Mouse (Mus musculus): ENCODE data around the gene Slc51a. TPM values are rescaled to one million over a fixed set of nuclear protein-coding genes. Genes with fewer than 3 reads are reported as not detected.
A peak's percentile ranks its signal among the peaks of the same experiment; 100 is the strongest.

Gene Slc51a
- polyA plus RNA-seq, 1 experiment from 2014 or later = 0.34 TPM

DNA sequence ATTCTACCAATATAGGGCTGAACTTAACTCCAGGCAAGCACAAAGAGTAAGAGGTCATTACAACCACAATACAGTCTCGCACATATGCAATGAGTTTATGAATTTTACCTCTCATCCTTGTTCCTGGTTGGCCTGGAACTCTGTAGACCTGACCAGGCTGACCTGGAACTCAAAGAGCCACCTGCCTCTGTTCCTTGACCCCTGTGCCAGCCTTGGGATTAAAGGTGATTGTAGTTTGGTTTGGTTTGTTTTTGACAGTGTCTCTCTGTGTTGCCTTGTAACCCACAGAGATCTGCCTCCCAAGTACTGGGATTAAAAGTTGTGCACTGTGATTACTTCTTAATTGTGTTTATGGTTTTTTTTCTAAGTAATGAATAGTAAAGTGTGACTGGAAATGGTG, 30.9 kb downstream of the Slc51a start:
- Histone ChIP-seq H3K9me3 (replicated peaks; ENCODE audit: control insufficient read depth, low read length) (no peaks in the 10 kb centered on the region), H3K4me3 (ENCODE audit: low read depth, low read length) (no peak overlapping the region), H3K27ac (replicated peaks; ENCODE audit: low read depth, low read length) (no peak overlapping the region), H3K4me1 (ENCODE audit: control insufficient read depth, insufficient read depth, low read length) (no peaks in the 10 kb centered on the region), H3K4me2 (ENCODE audit: low read depth, low read length) (no peak overlapping the region), H3K27me3 (ENCODE audit: control insufficient read depth, insufficient read depth, low read length) (no peaks in the 10 kb centered on the region), H3K36me3 (replicated peaks; ENCODE audit: control insufficient read depth, insufficient read depth, low read depth, low read length) (no peaks in the 10 kb centered on the region; the same call in 1 of the 2 replicates), H3K9ac (replicated peaks; ENCODE audit: low read length) (no peak overlapping the region)
- DNase-seq (ENCODE audit: low spot score) = no peak
- 90% methylated on average over 1 of the region's 1 CpGs for WGBS
- ATAC-seq (replicated peaks; ENCODE audit: insufficient number of reproducible peaks, low FRiP score, low TSS enrichment, low read depth) = no peak

DNA sequence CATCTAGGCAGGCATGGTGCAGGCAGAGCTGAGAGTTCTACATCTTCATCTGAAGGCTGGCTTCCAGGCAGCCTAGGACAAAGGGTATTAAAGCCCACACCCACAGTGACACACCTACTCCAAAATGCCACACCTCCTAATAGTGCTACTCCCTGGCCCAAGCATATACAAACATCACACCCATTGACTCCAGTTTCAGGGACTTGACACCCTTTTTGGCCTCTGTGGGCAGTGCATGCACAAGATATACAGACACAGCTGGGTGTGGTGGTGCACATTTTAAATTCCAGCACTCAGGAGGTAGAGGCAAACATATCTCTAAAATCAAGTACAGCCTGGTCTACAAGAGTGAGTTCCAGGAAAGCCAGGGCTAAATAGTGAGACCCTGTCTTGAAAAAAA, 31.6 kb downstream of the Slc51a start:
- no peak for ATAC-seq (replicated peaks; ENCODE audit: insufficient number of reproducible peaks, low FRiP score, low TSS enrichment, low read depth)
- no peak overlapping the region for H3K4me2 ChIP-seq (ENCODE audit: low read depth, low read length)
- DNase-seq (ENCODE audit: low spot score) = no peak
- no peak overlapping the region for H3K4me3 ChIP-seq (ENCODE audit: low read depth, low read length)
- H3K9me3 ChIP-seq (replicated peaks; ENCODE audit: control insufficient read depth, low read length) = no peaks in the 10 kb centered on the region
- no peak overlapping the region for H3K9ac ChIP-seq (replicated peaks; ENCODE audit: low read length)
- no peak overlapping the region for H3K27ac ChIP-seq (replicated peaks; ENCODE audit: low read depth, low read length)
- no peaks in the 10 kb centered on the region for H3K27me3 ChIP-seq (ENCODE audit: control insufficient read depth, insufficient read depth, low read length)
- H3K36me3 ChIP-seq (replicated peaks; ENCODE audit: control insufficient read depth, insufficient read depth, low read depth, low read length) = no peaks in the 10 kb centered on the region; the same call in 1 of the 2 replicates
- no peaks in the 10 kb centered on the region for H3K4me1 ChIP-seq (ENCODE audit: control insufficient read depth, insufficient read depth, low read length)

DNA sequence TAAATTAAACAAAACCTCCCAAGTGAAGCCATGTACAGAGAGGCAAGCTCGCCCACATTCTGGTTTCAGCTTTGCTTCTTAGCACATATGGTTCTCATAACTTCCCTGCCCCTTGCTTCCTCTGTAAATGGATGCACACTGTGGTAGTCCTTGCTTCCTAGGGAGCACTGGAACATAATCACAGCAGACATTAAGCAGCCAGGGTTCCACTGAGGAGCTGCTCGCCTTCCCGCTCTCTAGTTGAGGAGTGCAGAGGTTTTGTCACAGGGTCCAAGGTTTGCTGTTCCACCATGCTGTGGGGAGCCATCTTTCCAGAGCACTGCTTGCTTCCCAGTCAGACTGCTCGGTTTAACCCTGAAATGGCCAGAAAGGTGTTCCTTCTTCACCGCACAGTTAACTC, 33.0 kb downstream of the Slc51a start:
- Histone ChIP-seq H3K9me3 (replicated peaks; ENCODE audit: control insufficient read depth, low read length) (no peaks in the 10 kb centered on the region), H3K27ac (replicated peaks; ENCODE audit: low read depth, low read length) (peak overlapping the region; percentile 79), H3K9ac (replicated peaks; ENCODE audit: low read length) (no peak overlapping the region), H3K4me3 (ENCODE audit: low read depth, low read length) (no peak overlapping the region), H3K4me2 (ENCODE audit: low read depth, low read length) (no peak overlapping the region), H3K27me3 (ENCODE audit: control insufficient read depth, insufficient read depth, low read length) (no peaks in the 10 kb centered on the region), H3K36me3 (replicated peaks; ENCODE audit: control insufficient read depth, insufficient read depth, low read depth, low read length) (no peaks in the 10 kb centered on the region; the same call in 1 of the 2 replicates), H3K4me1 (ENCODE audit: control insufficient read depth, insufficient read depth, low read length) (no peaks in the 10 kb centered on the region)
- ATAC-seq (replicated peaks; ENCODE audit: insufficient number of reproducible peaks, low FRiP score, low TSS enrichment, low read depth) (no peak; the same call in 1 of the 2 replicates), DNase-seq (ENCODE audit: low spot score) (peak; percentile 75)
- WGBS = 52% methylated on average over 5 of the region's 5 CpGs

DNA sequence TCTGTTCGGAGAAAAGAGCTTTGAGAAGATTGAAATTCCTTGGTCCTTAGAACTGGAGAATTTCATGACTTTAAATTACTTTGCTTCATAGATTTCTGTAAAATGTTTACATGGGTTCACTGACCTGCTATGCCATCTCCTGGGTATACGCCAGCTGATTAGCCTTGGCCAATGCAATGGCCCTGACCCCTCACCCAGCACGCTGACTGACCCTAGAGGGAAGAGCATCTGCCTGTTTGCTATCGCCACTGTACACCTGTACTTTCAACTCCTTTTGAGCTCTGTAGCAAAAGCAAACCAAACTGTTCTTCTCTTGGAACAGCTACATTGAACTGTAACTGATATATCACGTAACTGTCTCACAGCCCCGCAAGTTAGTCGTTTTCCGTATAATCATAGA, 34.6 kb downstream of the Slc51a start:
- no peaks in the 10 kb centered on the region for H3K4me1 ChIP-seq (ENCODE audit: control insufficient read depth, insufficient read depth, low read length)
- 95% methylated on average over 8 of the region's 8 CpGs for WGBS
- H3K36me3 ChIP-seq (replicated peaks; ENCODE audit: control insufficient read depth, insufficient read depth, low read depth, low read length) = no peaks in the 10 kb centered on the region; the same call in 1 of the 2 replicates
- no peak overlapping the region for H3K27ac ChIP-seq (replicated peaks; ENCODE audit: low read depth, low read length)
- no peak overlapping the region for H3K4me2 ChIP-seq (ENCODE audit: low read depth, low read length)
- H3K27me3 ChIP-seq (ENCODE audit: control insufficient read depth, insufficient read depth, low read length) = no peaks in the 10 kb centered on the region
- H3K9me3 ChIP-seq (replicated peaks; ENCODE audit: control insufficient read depth, low read length) = no peaks in the 10 kb centered on the region
- no peak overlapping the region for H3K4me3 ChIP-seq (ENCODE audit: low read depth, low read length)
- no peak overlapping the region for H3K9ac ChIP-seq (replicated peaks; ENCODE audit: low read length)
- ATAC-seq (replicated peaks; ENCODE audit: insufficient number of reproducible peaks, low FRiP score, low TSS enrichment, low read depth) = no peak
- DNase-seq (ENCODE audit: low spot score) = no peak

DNA sequence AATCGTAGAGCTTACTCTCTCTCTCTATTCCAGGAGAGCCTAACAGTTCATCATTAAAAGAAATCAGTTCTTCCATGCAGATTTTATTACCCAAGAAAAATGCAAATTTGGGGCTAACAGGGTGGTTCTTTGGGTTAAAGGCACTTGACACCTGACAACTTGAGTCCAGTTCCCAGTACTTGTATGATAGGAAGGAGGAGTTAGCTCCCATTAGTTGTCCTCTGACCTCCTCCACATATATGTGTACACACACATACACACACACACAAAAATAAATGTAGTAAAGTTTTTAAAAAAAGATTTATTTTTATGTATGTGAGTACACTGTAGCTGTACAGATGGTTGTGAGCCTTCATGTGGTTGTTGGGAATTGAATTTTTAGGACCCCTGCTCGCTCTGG, 37.5 kb downstream of the Slc51a start:
- no peak for DNase-seq (ENCODE audit: low spot score)
- WGBS = 94% methylated on average over 2 of the region's 2 CpGs
- H3K27ac ChIP-seq (replicated peaks; ENCODE audit: low read depth, low read length) = no peak overlapping the region
- H3K4me2 ChIP-seq (ENCODE audit: low read depth, low read length) = no peak overlapping the region
- ATAC-seq (replicated peaks; ENCODE audit: insufficient number of reproducible peaks, low FRiP score, low TSS enrichment, low read depth) = no peak
- no peaks in the 10 kb centered on the region for H3K27me3 ChIP-seq (ENCODE audit: control insufficient read depth, insufficient read depth, low read length)
- H3K4me1 ChIP-seq (ENCODE audit: control insufficient read depth, insufficient read depth, low read length) = no peaks in the 10 kb centered on the region
- no peak overlapping the region for H3K9ac ChIP-seq (replicated peaks; ENCODE audit: low read length)
- no peak overlapping the region for H3K4me3 ChIP-seq (ENCODE audit: low read depth, low read length)
- no peaks in the 10 kb centered on the region; the same call in 1 of the 2 replicates for H3K36me3 ChIP-seq (replicated peaks; ENCODE audit: control insufficient read depth, insufficient read depth, low read depth, low read length)
- no peaks in the 10 kb centered on the region for H3K9me3 ChIP-seq (replicated peaks; ENCODE audit: control insufficient read depth, low read length)

DNA sequence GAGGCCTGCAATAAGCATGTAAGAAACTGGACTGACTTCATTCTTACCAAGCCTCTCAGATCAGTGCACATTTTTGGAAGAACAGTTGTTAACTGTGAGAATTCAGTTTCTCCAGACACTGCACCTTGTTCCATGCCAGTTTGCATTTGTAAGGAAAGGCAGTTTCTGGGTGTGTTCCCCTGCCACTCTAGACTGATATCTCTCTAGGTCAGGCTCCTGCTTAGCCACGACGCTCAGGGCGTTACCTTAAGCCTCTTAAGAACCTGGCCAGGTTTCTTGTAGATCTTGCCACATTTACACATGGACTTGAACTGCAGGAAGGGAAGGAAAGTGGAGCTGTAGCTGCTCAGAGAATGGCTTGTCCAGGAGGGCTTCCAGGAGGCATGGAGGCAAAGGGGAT, 38.0 kb downstream of the Slc51a start:
- Histone ChIP-seq H3K9ac (replicated peaks; ENCODE audit: low read length) (no peak overlapping the region), H3K27ac (replicated peaks; ENCODE audit: low read depth, low read length) (no peak overlapping the region), H3K4me3 (ENCODE audit: low read depth, low read length) (no peak overlapping the region), H3K36me3 (replicated peaks; ENCODE audit: control insufficient read depth, insufficient read depth, low read depth, low read length) (no peaks in the 10 kb centered on the region; the same call in 1 of the 2 replicates), H3K4me2 (ENCODE audit: low read depth, low read length) (no peak overlapping the region), H3K27me3 (ENCODE audit: control insufficient read depth, insufficient read depth, low read length) (no peaks in the 10 kb centered on the region), H3K4me1 (ENCODE audit: control insufficient read depth, insufficient read depth, low read length) (no peaks in the 10 kb centered on the region), H3K9me3 (replicated peaks; ENCODE audit: control insufficient read depth, low read length) (no peaks in the 10 kb centered on the region)
- ATAC-seq (replicated peaks; ENCODE audit: insufficient number of reproducible peaks, low FRiP score, low TSS enrichment, low read depth) (no peak), DNase-seq (ENCODE audit: low spot score) (no peak)
- WGBS = 84% methylated on average over 3 of the region's 3 CpGs

DNA sequence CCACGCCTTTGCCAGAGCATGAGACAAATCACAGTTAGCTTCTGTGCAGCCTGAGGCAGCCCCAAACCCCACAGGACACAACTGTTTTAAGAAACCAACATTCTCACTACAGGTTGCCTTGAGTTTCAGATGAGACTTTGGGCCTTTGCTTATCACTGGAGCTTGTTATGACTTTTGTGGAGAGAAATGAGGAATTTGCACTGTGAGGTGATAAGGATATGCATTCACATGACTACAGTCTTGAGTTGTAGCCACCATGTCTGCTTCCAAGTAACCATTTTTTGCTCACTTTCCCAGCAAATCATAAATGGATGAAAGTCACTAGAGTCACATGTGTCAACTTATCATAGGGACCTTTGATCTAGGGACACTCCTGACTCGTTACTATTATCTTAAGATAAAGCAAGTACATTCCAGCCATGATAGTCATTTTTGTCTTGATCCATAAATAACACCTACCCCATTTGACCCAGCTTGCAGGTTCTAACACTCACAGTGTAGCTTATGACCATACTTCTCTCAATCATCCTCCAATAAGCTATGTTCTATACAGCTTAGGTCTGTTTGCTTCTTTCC, 41.0 kb downstream of the Slc51a start:
- Histone ChIP-seq H3K9me3 (replicated peaks; ENCODE audit: control insufficient read depth, low read length) (no peaks in the 10 kb centered on the region), H3K36me3 (replicated peaks; ENCODE audit: control insufficient read depth, insufficient read depth, low read depth, low read length) (no peaks in the 10 kb centered on the region), H3K4me1 (ENCODE audit: control insufficient read depth, insufficient read depth, low read length) (no peaks in the 10 kb centered on the region), H3K4me2 (ENCODE audit: low read depth, low read length) (no peak overlapping the region), H3K27ac (replicated peaks; ENCODE audit: low read depth, low read length) (no peak overlapping the region), H3K9ac (replicated peaks; ENCODE audit: low read length) (no peak overlapping the region), H3K4me3 (ENCODE audit: low read depth, low read length) (no peak overlapping the region), H3K27me3 (ENCODE audit: control insufficient read depth, insufficient read depth, low read length) (no peaks in the 10 kb centered on the region)
- DNase-seq (ENCODE audit: low spot score) = no peak
- WGBS = 73% methylated on average over 2 of the region's 2 CpGs
- ATAC-seq (replicated peaks; ENCODE audit: insufficient number of reproducible peaks, low FRiP score, low TSS enrichment, low read depth) = no peak

DNA sequence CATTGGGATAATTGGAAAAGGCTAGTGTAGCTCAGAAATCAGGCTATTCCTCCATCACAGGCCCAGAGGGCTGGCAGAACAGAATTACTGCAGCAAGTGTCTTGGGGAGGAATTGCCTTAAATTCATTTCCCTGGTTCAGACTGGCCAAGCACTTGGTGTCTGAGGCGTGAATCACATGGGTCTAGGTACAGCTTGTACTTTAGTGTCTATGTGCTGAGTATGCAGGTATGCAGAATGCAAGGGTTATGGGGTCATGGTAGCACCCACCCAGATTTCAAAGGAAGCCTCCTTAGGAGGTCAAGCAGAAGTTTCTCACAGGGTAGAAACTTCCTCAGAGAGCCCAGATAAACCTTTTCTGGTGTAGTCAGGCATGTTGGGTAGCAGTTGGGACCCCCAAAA, 42.1 kb downstream of the Slc51a start:
- DNase-seq (ENCODE audit: low spot score) = no peak
- no peak for ATAC-seq (replicated peaks; ENCODE audit: insufficient number of reproducible peaks, low FRiP score, low TSS enrichment, low read depth)
- 97% methylated on average over 1 of the region's 1 CpGs for WGBS

More for the DNA sequence above, 42.1 kb downstream of the Slc51a start:
- Histone ChIP-seq H3K4me1 (ENCODE audit: control insufficient read depth, insufficient read depth, low read length) (no peaks in the 10 kb centered on the region), H3K9ac (replicated peaks; ENCODE audit: low read length) (no peak overlapping the region), H3K9me3 (replicated peaks; ENCODE audit: control insufficient read depth, low read length) (no peaks in the 10 kb centered on the region), H3K4me2 (ENCODE audit: low read depth, low read length) (no peak overlapping the region), H3K27ac (replicated peaks; ENCODE audit: low read depth, low read length) (no peak overlapping the region), H3K4me3 (ENCODE audit: low read depth, low read length) (no peak overlapping the region), H3K36me3 (replicated peaks; ENCODE audit: control insufficient read depth, insufficient read depth, low read depth, low read length) (no peaks in the 10 kb centered on the region), H3K27me3 (ENCODE audit: control insufficient read depth, insufficient read depth, low read length) (no peaks in the 10 kb centered on the region)

All from embryonic facial prominence, embryonic 11.5 days (tissue).